Mouse (Mus musculus) olfactory bulb, adult 2 months (tissue): ENCODE measurements at regions not wholly inside any gene's neighbourhood (a gene's known extent, or its start where the extent isn't known, plus 50 kb on each side); places are given as distances from the start of the nearest gene placed in this dataset.

ENCODE experiments used
- CTCF ChIP-seq: fragments of 200-500 bp; IDR thresholded peaks from 2 replicates; pipeline ENCODE4 v1.5.1; 2012; ENCODE audit warnings: low read depth, mild to moderate bottlenecking, low read length, moderate library complexity; ENCODE audit not compliant: insufficient read depth
- POLR2A ChIP-seq: fragments of 200-500 bp; IDR thresholded peaks from 2 replicates; pipeline ENCODE4 v1.6.1; 2012; ENCODE audit warnings: mild to moderate bottlenecking, low read depth, low read length, moderate library complexity; ENCODE audit not compliant: insufficient read depth

- TF ChIP-seq CTCF (no peak), POLR2A (no peak)
Observed at GRCm38 (mm10) chrX:163261248-163261647, 288.2 kb downstream of the Grpr start.
